Mouse (Mus musculus) neural tube, embryonic 15.5 days (tissue): ENCODE measurements around the gene Olfr765. TPM values are rescaled to one million over a fixed set of nuclear protein-coding genes. Genes with fewer than 3 reads are reported as not detected.

ENCODE experiments used
- ATAC-seq: fragments of 200-750 bp; cut with Nextera tagmentation; 2 replicates; pipeline ENCODE4 v1.8.0; 2017; ENCODE audit warnings: mild to moderate bottlenecking, moderate TSS enrichment, moderate library complexity; ENCODE audit not compliant: low FRiP score
- H3K27ac ChIP-seq: fragments of 300-500 bp; sonication (generic); replicated peaks from 2 replicates; pipeline ENCODE4 v1.5.1; 2015; ENCODE audit warnings: mild to moderate bottlenecking, inconsistent platforms
- H3K27me3 ChIP-seq: fragments of 300-500 bp; sonication (generic); replicated peaks from 2 replicates; pipeline ENCODE4 v1.6.1; 2015; ENCODE audit warnings: inconsistent platforms
- H3K36me3 ChIP-seq: fragments of 300-500 bp; sonication (generic); 2 replicates; pipeline ENCODE4 v1.6.1; 2015; ENCODE audit warnings: inconsistent platforms
- H3K4me1 ChIP-seq: fragments of 300-500 bp; sonication (generic); 2 replicates; pipeline ENCODE4 v1.6.1; 2015; ENCODE audit warnings: inconsistent platforms
- H3K4me2 ChIP-seq: fragments of 300-500 bp; sonication (generic); 2 replicates; pipeline ENCODE4 v1.6.1; 2015; ENCODE audit warnings: inconsistent platforms, mild to moderate bottlenecking, moderate library complexity
- H3K4me3 ChIP-seq: fragments of 300-500 bp; sonication (generic); replicated peaks from 2 replicates; pipeline ENCODE4 v1.5.1; 2015; ENCODE audit warnings: mild to moderate bottlenecking, inconsistent platforms
- H3K9ac ChIP-seq: fragments of 300-500 bp; sonication (generic); replicated peaks from 2 replicates; pipeline ENCODE4 v1.6.1; 2015; ENCODE audit warnings: mild to moderate bottlenecking, inconsistent platforms
- H3K9me3 ChIP-seq: fragments of 300-500 bp; sonication (generic); replicated peaks from 2 replicates; pipeline ENCODE4 v1.6.1; 2016; ENCODE audit warnings: inconsistent platforms
- WGBS: fragments of 180-500 bp; shearing (Covaris S2); methylation state at CpG from one replicate; pipeline ENCODE4 v1.1.7; 2015; ENCODE audit warnings: mixed read lengths; 5-methylcytosine and 5-hydroxymethylcytosine counted together
- polyA plus RNA-seq: library from polyadenylated mRNA; unstranded; fragments of >200 nt; fragmentation: Nextera tagmentation; extraction: Ambion mirVana; gene quantifications from 2 replicates; pipeline ENCODE4 v1.2.1, GENCODE M21; 2015

Olfr765 gene
- polyA plus RNA-seq, 1 experiment from 2014 or later: not detected

- ATAC-seq: no peak
- H3K9ac ChIP-seq: no peak overlapping the region
- H3K4me1 ChIP-seq: no peaks in the 10 kb centered on the region
- H3K27me3 ChIP-seq: no peaks in the 10 kb centered on the region
- 82% methylated on average over 4 of the region's 4 CpGs for WGBS
- no peak overlapping the region for H3K27ac ChIP-seq
- H3K4me3 ChIP-seq: no peak overlapping the region
- no peak overlapping the region for H3K4me2 ChIP-seq
- H3K9me3 ChIP-seq: no peaks in the 10 kb centered on the region
- H3K36me3 ChIP-seq: no peaks in the 10 kb centered on the region
These were observed 53.2 kb downstream of the Olfr765 start for GRCm38 (mm10) chr10:128996523-128997040.

DNA sequence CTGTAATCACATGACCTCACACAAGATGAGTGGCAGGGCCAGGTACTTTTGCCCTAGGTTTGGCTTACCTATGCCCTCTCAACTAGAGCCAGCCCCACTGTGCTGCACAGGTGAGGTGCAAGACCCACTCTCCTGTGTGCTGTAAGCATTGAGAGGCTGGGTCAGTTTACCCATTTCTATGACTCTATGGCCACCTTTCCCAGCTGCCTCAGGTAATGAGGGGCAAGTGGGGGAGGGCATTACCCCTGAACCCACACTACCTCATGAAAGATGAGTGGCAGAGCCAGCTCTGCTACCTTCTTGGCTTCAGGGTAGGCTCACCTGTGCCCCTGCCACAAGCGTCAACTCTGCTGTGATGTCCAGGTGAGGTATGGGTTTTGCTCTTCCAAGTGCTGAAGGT lies 54.0 kb downstream of the Olfr765 start:
- Histone ChIP-seq H3K4me3 (no peak overlapping the region), H3K9me3 (no peaks in the 10 kb centered on the region), H3K27ac (no peak overlapping the region), H3K27me3 (no peaks in the 10 kb centered on the region), H3K36me3 (no peaks in the 10 kb centered on the region), H3K4me2 (no peak overlapping the region), H3K4me1 (no peaks in the 10 kb centered on the region), H3K9ac (no peak overlapping the region)
- WGBS: 91% methylated on average over 1 of the region's 1 CpGs
- no peak for ATAC-seq

Other genes with a start within 250 kb of the Olfr765 start
- 50.6 TPM in 2 replicates for gene Dnajc14, start 245.9 kb downstream of the Olfr765 start, polyA plus RNA-seq
- 14.4 and 16.6 TPM in 2 replicates for gene Tmem198b, start 245.6 kb downstream of the Olfr765 start, polyA plus RNA-seq
- gene Sarnp, start 232.7 kb downstream of the Olfr765 start, polyA plus RNA-seq: 147 and 153 TPM in 2 replicates
- 23.5 and 34.2 TPM in 2 replicates for gene Ormdl2, start 228.4 kb downstream of the Olfr765 start, polyA plus RNA-seq
- 6.8 and 9.0 TPM in 2 replicates for gene Gdf11, start 158.3 kb downstream of the Olfr765 start, polyA plus RNA-seq
- gene Cd63, start 149.0 kb downstream of the Olfr765 start, polyA plus RNA-seq: 254 and 295 TPM in 2 replicates
- gene Rdh5, start 127.1 kb downstream of the Olfr765 start, polyA plus RNA-seq: 15.7 and 19.8 TPM in 2 replicates
- gene Bloc1s1, start 126.0 kb downstream of the Olfr765 start, polyA plus RNA-seq: 248 and 265 TPM in 2 replicates
- gene Itga7, start 116.2 kb downstream of the Olfr765 start, polyA plus RNA-seq: 7.2 and 8.8 TPM in 2 replicates
- gene Mettl7b, start 89.0 kb downstream of the Olfr765 start, polyA plus RNA-seq: 0.19 TPM in 1 of 2 replicates, not detected in the other
- not detected in 2 replicates for gene Olfr9, start 60.6 kb downstream of the Olfr765 start, polyA plus RNA-seq
- not detected in 2 replicates for gene Olfr763, start 39.2 kb downstream of the Olfr765 start, polyA plus RNA-seq
- not detected in 2 replicates for gene Olfr764-ps1, start 10.1 kb downstream of the Olfr765 start, polyA plus RNA-seq
- gene Olfr766-ps1, start 19.0 kb upstream of the Olfr765 start, polyA plus RNA-seq: not detected in 2 replicates
- not detected in 2 replicates for gene Olfr767, start 32.9 kb upstream of the Olfr765 start, polyA plus RNA-seq
- not detected in 2 replicates for gene Olfr768, start 49.4 kb upstream of the Olfr765 start, polyA plus RNA-seq
- not detected in 2 replicates for gene Olfr769, start 67.9 kb upstream of the Olfr765 start, polyA plus RNA-seq
- not detected in 2 replicates for gene Olfr770, start 89.0 kb upstream of the Olfr765 start, polyA plus RNA-seq
- not detected in 2 replicates for gene Olfr771, start 114.8 kb upstream of the Olfr765 start, polyA plus RNA-seq
- gene Olfr772, start 127.9 kb upstream of the Olfr765 start, polyA plus RNA-seq: not detected in 2 replicates
- gene Olfr773, start 137.4 kb upstream of the Olfr765 start, polyA plus RNA-seq: not detected in 2 replicates
- gene Olfr774, start 186.2 kb upstream of the Olfr765 start, polyA plus RNA-seq: not detected in 2 replicates
- not detected in 2 replicates for gene Olfr775, start 198.4 kb upstream of the Olfr765 start, polyA plus RNA-seq
- gene Olfr776, start 209.1 kb upstream of the Olfr765 start, polyA plus RNA-seq: not detected in 2 replicates
- gene Olfr777, start 221.5 kb upstream of the Olfr765 start, polyA plus RNA-seq: not detected in 2 replicates